Mouse (Mus musculus) hematopoietic multipotent progenitor cell, adult 10-12 weeks (in vitro differentiated cells): ENCODE measurements around the gene Ptch2. TPM values are rescaled to one million over a fixed set of nuclear protein-coding genes. Genes with fewer than 3 reads are reported as not detected.

Experiments used
- polyA plus RNA-seq: library from polyadenylated mRNA; stranded (reverse); fragments of >175 nt; gene quantifications from 2 replicates; pipeline ENCODE4 v1.2.3, GENCODE M21; 2012; ENCODE audit warnings: low replicate concordance

The Ptch2 gene
- polyA plus RNA-seq: 0.15 and 0.34 TPM in 2 replicates

DNA sequence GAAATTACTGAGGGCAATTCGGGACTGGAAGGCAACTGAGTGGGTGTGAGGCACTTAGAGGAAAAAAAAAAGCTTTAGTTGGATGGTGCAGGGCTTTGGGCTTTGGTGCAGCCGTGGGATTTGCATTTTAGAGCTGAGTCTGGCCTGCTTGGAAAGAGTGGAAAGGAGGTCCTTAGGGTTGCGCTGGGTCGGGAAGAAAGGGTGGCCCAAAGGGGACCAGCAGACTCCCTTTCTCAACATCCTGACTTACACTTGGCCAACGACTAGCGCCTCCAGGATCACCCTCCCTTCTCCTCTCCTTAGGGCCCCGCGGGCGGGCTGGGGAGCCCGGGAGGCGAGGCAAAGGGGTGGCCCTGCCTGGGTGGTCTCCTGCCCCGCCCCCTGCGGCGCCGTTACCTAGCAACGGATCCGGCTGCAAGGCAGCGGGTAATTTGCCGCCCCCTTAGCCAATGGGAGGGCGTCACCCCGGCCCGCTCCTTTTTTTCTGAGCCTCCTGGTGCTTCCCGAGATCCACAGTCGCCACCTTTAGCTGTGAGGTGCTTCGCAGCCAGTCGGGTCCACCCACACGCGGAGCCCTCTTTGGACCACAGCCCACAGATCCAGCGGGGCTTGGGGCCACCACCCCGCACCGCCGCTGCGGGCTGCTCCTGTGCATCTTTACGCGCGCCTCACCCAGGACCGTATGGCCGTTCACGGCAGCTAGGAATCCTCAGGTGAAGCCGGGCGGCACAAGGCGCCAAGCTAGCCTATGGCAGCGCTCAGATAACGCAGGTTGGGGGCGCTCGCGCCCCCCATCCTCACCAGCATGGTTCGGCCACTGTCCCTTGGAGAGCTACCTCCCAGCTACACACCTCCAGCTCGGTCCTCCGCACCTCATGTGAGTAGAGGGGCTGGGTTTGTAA is at the start of gene Ptch2:
TSS of gene Ptch2 (plus strand) at position 525 of the 902 bp plus-strand sequence.

DNA sequence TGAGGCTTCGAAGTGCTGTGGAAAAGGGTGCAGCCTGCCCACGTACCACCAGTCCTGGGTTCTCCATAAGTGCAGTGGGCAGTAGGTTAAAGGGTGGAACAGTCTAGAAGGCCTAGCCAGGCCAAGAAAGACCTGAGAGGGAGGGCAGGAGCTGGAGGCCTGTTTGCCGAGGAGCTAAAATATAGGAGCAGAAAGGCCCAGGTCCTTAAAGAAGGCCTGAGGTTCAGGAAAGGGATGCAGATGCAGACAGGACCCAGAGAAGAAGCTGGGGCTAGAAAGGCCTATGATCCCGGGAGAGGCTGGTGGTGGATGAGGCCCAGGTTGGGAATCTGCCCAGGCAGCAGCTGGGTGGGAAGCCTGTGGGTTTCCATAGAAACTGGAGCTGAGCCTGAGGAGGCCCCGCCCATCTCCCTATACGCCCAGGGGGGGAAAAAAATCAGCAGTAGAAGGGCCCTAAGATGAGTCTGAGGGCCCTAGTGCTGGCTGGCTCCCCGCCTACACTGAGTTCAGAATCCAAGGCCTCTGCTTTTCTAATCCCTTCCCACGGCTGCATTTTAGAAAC is 29.6 kb downstream of the Ptch2 start, which contains the start of gene Btbd19:
TSS of gene Btbd19 (minus strand) at position 378 of the 562 bp plus-strand sequence.

DNA sequence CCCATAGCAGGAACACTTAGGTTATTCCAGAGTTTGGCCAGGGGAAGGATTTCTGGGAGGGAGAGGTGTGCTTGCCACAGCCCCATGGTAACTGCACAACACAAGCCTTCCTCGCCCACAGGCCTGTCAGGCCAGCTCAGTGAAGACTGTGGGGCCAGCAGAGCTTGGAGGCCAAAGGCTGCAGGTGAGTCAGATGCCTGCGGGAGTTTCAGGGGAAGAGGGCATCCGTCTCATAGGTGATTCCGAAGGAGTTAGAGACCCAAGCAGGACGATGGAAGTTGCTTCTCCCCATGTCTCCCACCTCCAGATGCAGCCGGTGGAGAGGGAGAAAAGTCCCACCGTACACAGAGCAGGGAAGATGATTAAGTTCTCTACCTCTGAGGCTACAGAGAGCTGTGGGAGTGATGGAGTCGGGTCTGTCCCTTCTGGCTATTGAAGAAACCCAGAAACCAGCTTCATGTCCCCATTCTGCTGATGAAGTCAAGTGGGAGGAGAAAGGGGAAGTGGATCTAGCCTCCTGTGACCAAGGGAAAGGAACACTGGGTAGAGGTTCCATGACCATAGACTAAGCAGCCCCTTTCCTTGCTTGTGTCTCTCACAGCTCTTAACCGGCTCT is 30.9 kb downstream of the Ptch2 start, which contains the start of gene Tctex1d4:
TSS of gene Tctex1d4 (plus strand) at position 120 of the 616 bp plus-strand sequence.

DNA sequence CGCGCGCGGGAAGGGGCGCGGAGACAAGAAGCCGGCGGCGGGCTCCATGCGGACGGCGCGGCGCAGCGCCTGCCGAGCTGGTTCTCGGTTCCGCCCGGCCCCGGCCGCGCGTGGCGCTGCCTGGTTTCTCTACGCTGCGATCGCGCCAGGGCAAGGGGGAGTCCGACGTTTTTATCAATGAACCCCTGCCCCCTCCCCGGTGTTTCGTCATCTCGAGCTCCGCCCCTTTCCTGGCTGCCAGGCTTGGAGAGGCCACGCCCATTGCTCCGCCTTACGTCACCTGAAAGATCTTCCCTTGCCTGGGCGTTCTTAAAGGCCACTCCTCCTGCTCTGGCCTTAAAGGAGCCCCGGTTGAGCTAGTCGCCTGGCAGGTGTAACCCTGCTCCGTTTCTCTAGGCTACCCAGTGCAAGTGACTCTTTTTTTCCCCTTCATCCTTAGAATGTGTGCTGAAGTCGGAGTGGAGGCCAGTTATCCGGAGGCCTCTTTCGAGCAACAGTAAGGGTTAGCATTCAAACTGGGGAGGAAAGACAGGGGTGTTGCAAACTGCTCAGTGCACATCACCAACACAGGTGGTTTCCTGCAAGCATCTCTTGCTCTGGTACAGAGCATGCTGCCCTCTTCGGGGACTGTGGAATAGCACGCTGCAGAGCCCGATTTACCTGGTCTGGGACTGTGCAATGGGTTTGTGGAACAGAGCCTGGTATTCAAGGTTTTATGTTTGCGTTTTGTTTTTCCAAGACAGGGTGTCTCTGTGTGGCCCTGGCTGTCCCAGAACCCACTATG is 38.1 kb downstream of the Ptch2 start, which contains the start of gene Plk3:
TSS of gene Plk3 (minus strand) at position 147 of the 784 bp plus-strand sequence.

DNA sequence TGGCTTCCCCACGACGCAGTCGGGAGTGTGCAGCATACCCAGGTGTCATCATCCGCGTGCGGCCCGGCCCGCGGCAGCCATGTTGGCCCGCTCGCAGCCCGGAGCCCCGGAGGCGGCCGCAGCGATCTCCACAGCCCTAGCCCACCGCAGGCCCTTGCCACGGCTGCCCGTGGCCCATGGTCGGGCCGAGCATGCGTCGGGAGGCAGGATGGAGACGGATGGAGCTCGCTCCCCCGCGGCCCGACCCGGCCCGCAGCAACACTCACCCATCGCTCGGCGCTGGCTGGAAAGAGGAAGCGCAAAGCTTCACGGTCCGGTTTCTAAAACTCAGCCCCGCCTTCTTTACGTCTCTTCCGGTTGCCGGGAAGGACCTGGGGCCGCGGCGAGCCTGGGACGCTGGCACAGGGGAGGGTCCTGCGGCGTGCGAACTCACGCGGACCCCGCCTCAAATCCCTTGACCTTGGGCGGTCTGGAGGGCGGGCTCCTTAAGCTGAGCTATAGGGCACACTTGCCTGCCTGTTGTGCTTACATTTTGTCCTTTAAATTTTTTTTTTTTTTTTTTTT is 60.0 kb downstream of the Ptch2 start, which contains the start of gene Rps8:
TSS of gene Rps8 (minus strand) at position 452 of the 564 bp plus-strand sequence.

Other genes with a start within 250 kb of the Ptch2 start
- gene Zswim5, start 218.7 kb upstream of the Ptch2 start, polyA plus RNA-seq: 0.03 and 0.09 TPM in 2 replicates
- 4.5 and 43.6 TPM in 2 replicates for gene Urod, start 101.7 kb upstream of the Ptch2 start, polyA plus RNA-seq
- 22.0 and 30.3 TPM in 2 replicates for gene Hectd3, start 100.8 kb upstream of the Ptch2 start, polyA plus RNA-seq
- 0.81 and 2.7 TPM in 2 replicates for gene Eif2b3, start 76.7 kb upstream of the Ptch2 start, polyA plus RNA-seq
- 23.7 and 63.1 TPM in 2 replicates for gene Btbd19, start 29.6 kb downstream of the Ptch2 start, polyA plus RNA-seq
- gene Tctex1d4, start 30.7 kb downstream of the Ptch2 start, polyA plus RNA-seq: 1.3 and 3.0 TPM in 2 replicates
- gene Plk3, start 37.9 kb downstream of the Ptch2 start, polyA plus RNA-seq: 13.9 and 15.8 TPM in 2 replicates
- gene Rps8, start 60.2 kb downstream of the Ptch2 start, polyA plus RNA-seq: 259 and 2,410 TPM in 2 replicates
- 0.65 and 2.0 TPM in 2 replicates for gene Kif2c, start 86.6 kb downstream of the Ptch2 start, polyA plus RNA-seq
- 0.20 TPM in 1 of 2 replicates, not detected in the other for gene Tmem53, start 155.9 kb downstream of the Ptch2 start, polyA plus RNA-seq
- not detected in 2 replicates for gene Armh1, start 156.1 kb downstream of the Ptch2 start, polyA plus RNA-seq